In genomic region chr14:12436903-12437368, GRCm38 (mm10) we compare ENCODE assay signal across 18 mouse cellular contexts.
A peak's percentile ranks its signal among the peaks of the same experiment; 100 is the strongest.
DNase-seq lines count a peak whose midpoint lies in the region; ATAC-seq and TF ChIP-seq lines count a peak whose summit lies in the region.
"Had no signal": no experiment of that assay in that cellular context is flagged by ENCODE, and none has a peak within 500 bp of the region (broad histone marks: within the 10 kb centered on the region; RNA-seq: fewer than 3 reads in every experiment).

No protein-coding gene starts in this region.

- H3K4me1 ChIP-seq in hindbrain, embryonic 15.5 days (replicated peaks) = no peaks in the 10 kb centered on the region
- no peaks in the 10 kb centered on the region for H3K4me1 ChIP-seq in hindbrain, embryonic 14.5 days (replicated peaks; ENCODE audit: control insufficient read depth, insufficient read depth, low read length)
- peaks cover 2% of the 10 kb centered on the region; the same call in 1 of the 2 replicates for H3K4me1 ChIP-seq in E14TG2a.4 (replicated peaks; ENCODE audit: low read depth, low read length)
- H3K4me1 ChIP-seq in forebrain, embryonic 14.5 days (ENCODE audit: control insufficient read depth, insufficient read depth, low read length) = no peaks in the 10 kb centered on the region; the same call in 1 of the 2 replicates
- H3K4me1 ChIP-seq in intestine, embryonic 16.5 days (ENCODE audit: control insufficient read depth, insufficient read depth, low read length) = 0 out of 2 replicates have a peak, but pooled peaks cover 2% of the 10 kb centered on the region
- H3K4me1 ChIP-seq: liver, embryonic 12.5 days had no signal

- WGBS in hindbrain, embryonic 15.5 days = 88% methylated on average over 14 of the region's 14 CpGs
- WGBS in hindbrain, embryonic 14.5 days = 83% methylated on average over 14 of the region's 14 CpGs
- WGBS in forebrain, embryonic 14.5 days = 85% methylated on average over 14 of the region's 14 CpGs
- WGBS in intestine, embryonic 16.5 days = 76% methylated on average over 14 of the region's 14 CpGs

- intact Hi-C loops in left cerebral cortex, postnatal 10 days (cut with DNase I) = no loop called here

- no peak overlapping the region for H3K9ac ChIP-seq in hindbrain, embryonic 15.5 days
- H3K9ac ChIP-seq in hindbrain, embryonic 14.5 days = no peak overlapping the region
- no peak overlapping the region for H3K9ac ChIP-seq in forebrain, embryonic 14.5 days (ENCODE audit: low read length)
- H3K9ac ChIP-seq in intestine, embryonic 16.5 days (ENCODE audit: low read depth, low read length) = no peak overlapping the region
- H3K9ac ChIP-seq: liver, embryonic 12.5 days had no signal

- TF ChIP-seq CTCF in E14TG2a.4 (conservative IDR thresholded peaks at IDR 0.05; ENCODE audit: low read length) = no peak

- H3K9me3 ChIP-seq in hindbrain, embryonic 15.5 days = no peaks in the 10 kb centered on the region
- H3K9me3 ChIP-seq in hindbrain, embryonic 14.5 days (ENCODE audit: control insufficient read depth, low read length) = no peaks in the 10 kb centered on the region
- no peaks in the 10 kb centered on the region for H3K9me3 ChIP-seq in E14TG2a.4 (ENCODE audit: low read length)
- no peaks in the 10 kb centered on the region for H3K9me3 ChIP-seq in forebrain, embryonic 14.5 days (replicated peaks; ENCODE audit: control insufficient read depth, low read length)
- H3K9me3 ChIP-seq in intestine, embryonic 16.5 days (ENCODE audit: control insufficient read depth, low read length) = no peaks in the 10 kb centered on the region
- H3K9me3 ChIP-seq: limb, embryonic 10.5 days; liver, embryonic 12.5 days; midbrain, embryonic 10.5 days had no signal

- peaks cover 7% of the 10 kb centered on the region; the same call in 1 of the 2 replicates for H3K36me3 ChIP-seq in hindbrain, embryonic 15.5 days
- H3K36me3 ChIP-seq in hindbrain, embryonic 14.5 days (replicated peaks; ENCODE audit: control insufficient read depth, insufficient read depth) = peaks cover 35% of the 10 kb centered on the region
- H3K36me3 ChIP-seq in E14TG2a.4 (ENCODE audit: insufficient read depth, low read length) = no peaks in the 10 kb centered on the region
- H3K36me3 ChIP-seq in forebrain, embryonic 14.5 days (ENCODE audit: control insufficient read depth, insufficient read depth, low read length) = no peaks in the 10 kb centered on the region; the same call in 1 of the 2 replicates
- no peaks in the 10 kb centered on the region for H3K36me3 ChIP-seq in intestine, embryonic 16.5 days (ENCODE audit: control insufficient read depth, insufficient read depth, low read length)
- H3K36me3 ChIP-seq: limb, embryonic 10.5 days; liver, embryonic 12.5 days; midbrain, embryonic 10.5 days had no signal

- no peak overlapping the region for H3K27ac ChIP-seq in hindbrain, embryonic 15.5 days (replicated peaks)
- no peak overlapping the region for H3K27ac ChIP-seq in hindbrain, embryonic 14.5 days
- no peak overlapping the region for H3K27ac ChIP-seq in forebrain, embryonic 14.5 days (ENCODE audit: low read depth, low read length)
- H3K27ac ChIP-seq in intestine, embryonic 16.5 days (ENCODE audit: low read length) = no peak overlapping the region
- H3K27ac ChIP-seq: limb, embryonic 10.5 days; liver, embryonic 12.5 days; midbrain, embryonic 10.5 days had no signal

- ATAC-seq in hindbrain, embryonic 15.5 days (ENCODE audit: low FRiP score, low read depth) = peak; percentile 38; the same call in 1 of the 2 replicates
- ATAC-seq in hindbrain, embryonic 14.5 days (ENCODE audit: low FRiP score) = no peak
- peak; percentile 57; the same call in 1 of the 2 replicates for ATAC-seq in forebrain, embryonic 14.5 days
- ATAC-seq in intestine, embryonic 16.5 days = no peak
- ATAC-seq: hindbrain, embryonic 16.5 days; liver, embryonic 12.5 days had no signal

- H3K4me3 ChIP-seq in hindbrain, embryonic 15.5 days = no peak overlapping the region
- no peak overlapping the region for H3K4me3 ChIP-seq in hindbrain, embryonic 14.5 days (replicated peaks; ENCODE audit: low read length)
- H3K4me3 ChIP-seq in E14TG2a.4 (replicated peaks; ENCODE audit: low read length) = peak overlapping the region; percentile 66
- H3K4me3 ChIP-seq in forebrain, embryonic 14.5 days (ENCODE audit: low read depth, low read length) = no peak overlapping the region
- no peak overlapping the region for H3K4me3 ChIP-seq in intestine, embryonic 16.5 days (ENCODE audit: low read length)
- H3K4me3 ChIP-seq: limb, embryonic 10.5 days; liver, embryonic 12.5 days; midbrain, embryonic 10.5 days had no signal

- no peaks in the 10 kb centered on the region for H3K27me3 ChIP-seq in hindbrain, embryonic 15.5 days
- H3K27me3 ChIP-seq in hindbrain, embryonic 14.5 days (ENCODE audit: control insufficient read depth, insufficient read depth, low read length) = no peaks in the 10 kb centered on the region
- peaks cover 20% of the 10 kb centered on the region for H3K27me3 ChIP-seq in E14TG2a.4 (ENCODE audit: insufficient read depth, low read length)
- H3K27me3 ChIP-seq in forebrain, embryonic 14.5 days (replicated peaks; ENCODE audit: control insufficient read depth, insufficient read depth, low read length) = no peaks in the 10 kb centered on the region
- no peaks in the 10 kb centered on the region for H3K27me3 ChIP-seq in intestine, embryonic 16.5 days (replicated peaks; ENCODE audit: control insufficient read depth, insufficient read depth, low read length)
- H3K27me3 ChIP-seq: liver, embryonic 12.5 days had no signal

- no peak overlapping the region for H3K4me2 ChIP-seq in hindbrain, embryonic 15.5 days
- no peak overlapping the region for H3K4me2 ChIP-seq in hindbrain, embryonic 14.5 days (replicated peaks)
- H3K4me2 ChIP-seq in forebrain, embryonic 14.5 days (ENCODE audit: low read length) = no peak overlapping the region
- no peak overlapping the region for H3K4me2 ChIP-seq in intestine, embryonic 16.5 days (ENCODE audit: low read depth, low read length)
- H3K4me2 ChIP-seq: liver, embryonic 12.5 days had no signal

- no peak for DNase-seq in hindbrain, embryonic 14.5 days (ENCODE audit: low spot score)
- DNase-seq in forebrain, embryonic 14.5 days (ENCODE audit: low spot score) = no peak
- DNase-seq in left cerebral cortex, postnatal 10 days (ENCODE audit: extremely low spot score in 1 of 2, low spot score in 2 of 2) = peak; percentile 30 to 39
- no peak for DNase-seq in natural killer cell, adult 2 months (ENCODE audit: low spot score in 2 of 2)
- no peak for DNase-seq in urinary bladder, adult 2 months (ENCODE audit: low spot score)
- DNase-seq: cerebellum, adult 9-10 months; gastrocnemius, postnatal 10 days; heart, postnatal 10 days; kidney, adult 18-20 months; kidney, postnatal 36 days; lung, postnatal 14 days had no signal

Comparison
In these comparisons a context has a peak if more than half of its experiments do, and no peak if none do; other contexts are left out.
1. ATAC-seq: peak in hindbrain, embryonic 15.5 days (single experiment) and forebrain, embryonic 14.5 days (single experiment); none in hindbrain, embryonic 14.5 days (single experiment) and intestine, embryonic 16.5 days (single experiment).
2. DNase-seq: peak in left cerebral cortex, postnatal 10 days (2 of 2); none in hindbrain, embryonic 14.5 days (single experiment), forebrain, embryonic 14.5 days (single experiment), natural killer cell, adult 2 months (0 of 2) and urinary bladder, adult 2 months (single experiment).